Mouse (Mus musculus) adrenal gland, adult 2 months (tissue): ENCODE measurements around the gene Isy1. TPM values are rescaled to one million over a fixed set of nuclear protein-coding genes. Genes with fewer than 3 reads are reported as not detected.

Source experiments
- DNase-seq: peaks from one replicate; pipeline ENCODE4 v3.0.0; 2021
- long read RNA-seq: library from polyadenylated mRNA; stranded (forward); transcript quantifications from one replicate; pipeline ENCODE4 v2.0.0, GENCODE M21; 2021
- polyA plus RNA-seq: library from polyadenylated mRNA; depleted of rRNA; stranded (reverse); fragments of >200 nt; gene quantifications from 2 replicates; pipeline ENCODE4 v1.2.3, GENCODE M21; 2012; rRNA removed
- total RNA-seq, 2 experiments: library from RNA; stranded (reverse); gene quantifications; 2 replicates each; pipeline ENCODE4 v1.2.3; 2021

Isy1 gene
- total RNA-seq (10 to 100 TPM; 44.4 to 55.6 TPM), polyA plus RNA-seq (3.1 and 3.8 TPM in 2 replicates)
- long read RNA-seq, full-length matches to known transcripts, result 17 of 22 reads
- long read RNA-seq, partial matches to known transcripts, result 2 of 22 reads
- long read RNA-seq, other reads (novel, unspliced or antisense), result 3 of 22 reads

DNA sequence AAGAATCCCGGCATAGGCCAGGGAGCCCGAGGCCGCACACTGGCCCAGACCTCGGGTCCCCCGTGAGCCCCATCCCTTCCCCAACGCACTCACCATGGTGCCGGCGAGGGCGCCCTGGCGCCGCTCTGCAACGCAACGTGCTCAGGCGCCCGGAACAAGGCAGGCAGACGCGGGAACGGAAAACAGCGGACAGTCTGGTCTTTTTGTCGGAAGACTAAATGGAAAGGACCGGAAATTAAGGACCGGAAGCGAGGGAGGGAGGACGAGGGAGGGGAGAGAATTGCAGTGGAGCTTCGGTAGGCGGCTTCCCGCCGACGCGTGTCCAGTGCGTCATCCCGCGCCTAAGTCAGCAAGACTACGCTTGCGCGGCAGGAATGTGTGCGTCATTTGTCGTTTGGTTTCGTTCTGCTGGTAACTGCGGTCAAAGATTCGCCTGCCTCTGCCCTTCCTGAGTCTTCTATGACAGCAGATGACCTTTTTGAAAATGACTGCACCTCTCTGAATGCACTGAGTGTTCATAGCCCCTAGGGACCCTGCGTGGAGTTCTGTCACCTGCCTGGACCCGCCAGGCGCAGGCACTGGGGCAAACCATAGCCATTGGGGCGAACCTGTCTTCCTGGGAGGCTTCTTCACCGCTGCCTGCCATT lies at the start of gene Isy1:
Gene Isy1, minus strand, starts transcription at position 248 of the 647 bp plus-strand sequence.
- DNase-seq, result peak; percentile 97

DNA sequence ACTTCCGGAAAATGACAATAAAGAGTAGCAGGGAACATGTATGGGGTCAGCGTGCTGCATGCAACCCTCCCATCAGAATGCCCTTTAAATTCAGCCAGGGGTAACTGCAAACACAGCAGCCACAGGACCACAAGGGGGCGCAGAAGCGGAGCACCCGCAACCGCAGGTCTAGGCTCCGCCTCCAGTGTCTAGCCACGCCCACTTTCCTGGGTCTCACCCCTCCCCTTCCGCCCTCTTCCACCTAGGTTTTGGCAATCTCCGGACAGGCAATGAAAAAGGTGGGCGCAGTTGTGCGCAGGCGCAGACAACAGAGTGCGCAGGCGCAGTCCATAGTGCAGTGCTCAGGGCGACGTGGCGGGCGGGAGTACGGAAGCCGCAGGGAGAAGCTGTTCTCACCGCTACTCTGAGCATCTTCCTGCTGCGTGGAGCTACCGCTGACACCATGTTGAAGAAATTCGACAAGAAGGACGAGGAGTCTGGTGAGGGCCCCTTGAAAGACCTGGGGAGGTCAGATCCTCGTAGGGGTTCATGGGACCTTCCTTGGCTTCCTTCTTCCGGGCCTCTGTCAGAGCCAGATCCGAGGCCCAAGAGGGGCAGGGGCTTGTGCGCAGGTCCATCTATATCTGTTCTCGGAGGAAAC lies 49.1 kb upstream of the Isy1 start, which contains the start of gene Copg1:
Gene Copg1, plus strand, starts transcription at position 221 of the 640 bp plus-strand sequence.
- peak; percentile 100 for DNase-seq

DNA sequence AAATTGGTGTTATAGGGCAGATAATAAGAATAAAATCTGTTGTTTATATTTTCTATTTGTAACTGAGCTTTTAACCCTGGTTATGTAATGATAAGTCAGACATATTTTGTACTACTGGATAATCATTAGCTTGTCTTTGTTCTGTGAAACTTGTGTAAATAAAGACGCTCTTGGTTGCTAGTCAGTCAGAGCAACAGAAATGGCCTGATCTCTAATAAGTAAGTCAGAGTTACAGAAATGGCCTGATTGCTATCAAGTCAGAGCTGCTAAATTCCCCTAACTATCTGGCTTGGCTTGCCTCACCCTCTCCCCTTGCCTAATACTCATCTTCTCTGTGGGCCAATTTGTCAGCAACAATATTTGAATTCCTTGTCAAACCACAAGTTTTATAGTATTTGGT lies 48.1 kb upstream of the Isy1 start:
- DNase-seq, result no peak

DNA sequence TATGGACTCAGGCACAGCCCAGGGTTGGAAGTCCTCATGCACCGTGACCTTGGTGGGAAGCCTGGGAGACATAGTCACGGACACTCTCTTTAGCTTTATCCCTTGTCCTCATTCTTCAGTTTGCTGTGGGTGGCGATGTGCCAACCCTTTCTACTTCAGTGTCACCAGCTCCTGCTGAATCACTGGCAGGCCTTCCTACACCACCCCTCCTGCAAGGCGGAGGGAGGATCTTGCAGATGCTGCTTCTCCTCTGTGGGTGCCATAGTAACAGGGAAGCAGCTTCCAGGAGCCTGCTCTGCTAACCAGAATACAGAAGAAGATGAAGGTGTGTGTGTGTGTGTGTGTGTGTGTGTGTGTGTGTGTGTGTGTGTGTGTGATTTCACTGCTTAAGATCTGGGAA lies 44.2 kb upstream of the Isy1 start:
- DNase-seq, result peak; percentile 87

DNA sequence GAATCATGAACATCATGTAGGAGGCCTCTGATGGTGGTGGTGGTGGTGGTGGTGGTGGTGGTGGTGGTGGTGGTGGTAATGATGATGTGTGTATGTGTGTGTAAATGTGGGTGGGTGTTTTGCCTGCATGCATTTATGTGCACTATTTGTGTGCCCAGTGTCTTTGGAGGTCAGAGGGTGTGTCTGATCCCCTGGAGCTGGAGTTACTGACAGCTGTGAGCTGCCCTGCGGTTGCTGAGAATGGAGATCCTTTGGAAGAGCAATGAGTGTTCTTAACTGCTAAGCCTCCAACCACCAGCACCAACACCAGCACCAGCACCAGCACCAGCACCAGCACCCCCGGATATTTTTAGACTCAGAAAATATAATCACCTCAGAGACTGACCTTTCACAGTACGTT lies 43.6 kb upstream of the Isy1 start:
- DNase-seq, result no peak

DNA sequence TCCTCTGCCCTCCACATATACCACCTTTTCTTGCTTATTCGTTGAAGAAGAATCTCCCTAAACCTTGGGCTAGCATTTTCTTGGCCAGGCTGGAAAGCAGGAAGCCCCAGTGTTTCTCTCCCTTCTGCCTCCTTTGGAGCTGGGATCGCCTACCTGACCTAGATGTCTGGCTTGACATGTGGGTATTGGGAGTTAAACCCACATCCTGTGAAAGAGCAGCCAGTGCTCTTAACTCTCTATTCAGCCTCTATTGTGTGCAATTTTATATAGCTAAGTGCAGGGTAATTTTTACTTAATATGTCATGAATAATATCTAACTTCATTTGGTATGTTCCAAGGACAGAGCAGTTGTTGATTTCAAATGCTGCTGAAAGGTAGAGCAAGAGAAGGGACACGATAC lies 41.0 kb upstream of the Isy1 start:
- no peak for DNase-seq

DNA sequence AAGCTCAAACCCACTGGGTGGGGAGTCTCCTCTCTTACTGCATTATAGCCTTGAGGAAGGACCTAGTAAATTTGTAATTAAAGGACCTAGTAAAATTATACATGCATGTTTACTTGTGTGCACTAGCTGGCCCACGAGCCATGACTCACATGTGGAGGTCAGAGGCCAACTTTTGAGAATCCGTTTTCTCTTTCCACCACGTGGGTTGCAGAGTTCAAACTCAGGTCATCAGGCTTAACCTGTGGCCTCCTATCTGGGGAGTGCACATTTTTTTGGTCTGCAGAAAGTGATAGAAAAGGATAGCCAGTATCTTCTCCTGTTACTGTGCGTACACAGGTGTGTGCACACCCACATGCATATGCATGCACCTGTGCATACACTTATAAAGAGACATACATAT lies 40.4 kb upstream of the Isy1 start:
- DNase-seq, result no peak

DNA sequence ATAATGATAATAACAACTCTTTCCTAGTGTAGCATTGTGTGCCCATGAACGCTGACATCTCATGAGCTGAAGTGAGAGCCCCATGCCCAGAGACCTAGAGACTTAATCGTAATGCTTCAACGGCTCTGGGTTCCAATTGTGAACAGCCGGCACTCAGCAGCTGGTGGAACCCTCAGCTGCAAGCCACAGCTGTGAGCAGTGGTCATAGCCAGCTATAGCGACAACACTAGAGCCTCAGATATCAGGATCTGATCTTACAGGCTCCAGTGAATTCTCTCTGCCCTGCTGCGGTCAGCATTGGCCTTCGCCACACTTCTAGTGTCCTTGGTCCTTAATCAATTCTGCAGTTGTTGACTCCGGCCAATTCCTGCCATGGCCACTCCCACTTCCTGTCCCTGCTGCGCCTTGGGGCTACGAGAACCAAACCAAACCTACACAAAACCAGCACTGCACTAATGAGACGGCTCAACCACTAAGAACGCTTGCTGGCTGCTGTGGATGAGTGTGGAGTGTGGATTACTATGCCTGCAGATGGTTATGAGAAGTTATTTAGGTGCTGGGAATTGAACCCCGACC lies 37.6 kb upstream of the Isy1 start:
- DNase-seq, result peak; percentile 81

DNA sequence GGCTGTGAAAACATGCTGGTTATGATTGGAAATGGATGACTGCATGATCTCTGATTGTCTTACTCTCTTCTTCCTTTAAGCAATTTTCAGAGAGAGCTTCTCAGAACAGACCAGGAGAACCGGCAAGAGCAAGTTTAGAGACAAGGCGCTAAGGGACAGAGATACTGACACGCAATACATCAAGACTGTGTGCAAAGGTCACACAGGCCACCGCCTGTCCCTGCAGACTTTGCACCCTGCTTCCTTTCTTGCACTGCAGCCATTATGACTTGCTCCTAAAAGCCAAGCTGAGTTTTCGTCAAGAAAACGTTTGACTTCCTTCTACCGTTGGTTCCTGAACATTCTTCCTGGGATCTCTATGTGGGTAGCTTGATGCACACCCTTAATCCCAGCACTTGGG lies 37.0 kb upstream of the Isy1 start:
- DNase-seq, result no peak

DNA sequence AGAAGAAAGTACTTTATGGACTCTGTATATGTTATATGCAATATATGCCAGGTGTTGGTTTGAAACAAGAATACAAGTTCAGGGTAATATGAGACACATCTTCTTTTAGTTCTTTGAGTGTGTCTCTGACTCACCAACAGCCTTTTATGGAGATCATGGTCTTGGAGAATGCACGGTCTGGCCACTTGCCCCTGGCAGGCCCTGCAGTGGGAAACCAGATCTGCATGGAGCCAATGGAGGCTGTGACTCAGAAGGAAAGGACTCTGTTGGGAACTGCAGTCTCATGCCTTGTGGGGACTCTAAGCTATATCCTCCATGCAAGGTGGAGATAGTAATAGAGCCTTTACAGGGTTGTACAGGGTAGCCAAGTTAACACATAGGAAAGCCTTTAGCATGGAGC lies 36.5 kb upstream of the Isy1 start:
- DNase-seq, result peak; percentile 71

DNA sequence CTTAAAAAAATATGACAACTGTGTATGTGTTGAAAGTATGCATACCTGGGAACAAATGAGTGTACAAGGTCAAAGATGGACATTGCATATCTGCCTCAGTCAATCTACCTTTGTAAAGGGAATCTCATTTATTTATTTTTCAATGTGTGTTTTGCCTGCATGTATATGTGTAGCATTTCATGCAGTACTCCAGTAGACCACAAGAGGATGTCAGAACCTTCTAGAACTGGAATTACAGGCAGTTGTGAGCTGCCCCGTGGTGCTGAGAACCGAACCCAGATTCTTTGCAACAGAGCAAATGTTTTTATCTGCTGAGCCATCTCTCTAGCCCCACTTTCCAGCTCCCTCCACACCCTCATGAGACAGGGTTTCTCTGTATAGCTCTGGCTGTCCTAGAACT lies 35.4 kb upstream of the Isy1 start:
- no peak for DNase-seq

DNA sequence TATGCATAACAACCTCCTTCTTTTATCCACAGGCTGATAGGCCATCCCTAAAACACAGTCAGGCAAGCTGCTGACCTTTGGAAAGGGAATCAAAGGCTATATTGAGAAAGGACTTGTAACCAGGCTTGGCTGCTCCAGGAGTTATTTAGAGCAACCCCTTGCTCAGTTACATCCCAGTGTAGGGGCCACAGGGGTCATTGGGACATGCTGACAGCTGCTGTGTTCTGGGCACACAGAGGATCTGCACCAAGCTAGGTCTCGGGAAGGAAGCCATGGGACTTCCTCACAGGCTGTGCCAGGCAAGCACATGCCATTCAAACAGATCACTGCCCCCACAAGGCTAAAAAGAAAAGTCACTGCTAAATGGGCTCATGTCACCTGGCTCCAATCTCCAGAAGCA lies 34.5 kb upstream of the Isy1 start:
- DNase-seq, result peak; percentile 45

DNA sequence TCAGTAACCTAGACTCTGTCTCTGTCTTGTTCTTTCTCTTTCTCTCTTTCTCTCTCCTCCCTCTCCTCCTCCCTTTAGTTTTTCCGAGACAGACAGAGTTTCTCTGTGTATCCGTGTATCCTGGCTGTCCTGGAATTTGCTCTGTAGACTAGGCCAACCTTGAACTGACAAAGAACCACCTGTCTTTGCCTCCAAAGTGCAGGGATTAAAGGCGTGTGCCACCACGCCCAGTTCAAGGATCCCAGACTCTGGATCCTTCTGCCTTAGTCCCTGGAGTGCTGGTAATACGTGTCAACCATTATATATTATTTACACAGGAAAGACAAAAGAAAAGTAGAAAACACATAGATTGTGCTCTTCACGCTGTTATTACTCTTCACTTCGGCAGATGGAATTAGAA lies 32.6 kb upstream of the Isy1 start:
- no peak for DNase-seq

DNA sequence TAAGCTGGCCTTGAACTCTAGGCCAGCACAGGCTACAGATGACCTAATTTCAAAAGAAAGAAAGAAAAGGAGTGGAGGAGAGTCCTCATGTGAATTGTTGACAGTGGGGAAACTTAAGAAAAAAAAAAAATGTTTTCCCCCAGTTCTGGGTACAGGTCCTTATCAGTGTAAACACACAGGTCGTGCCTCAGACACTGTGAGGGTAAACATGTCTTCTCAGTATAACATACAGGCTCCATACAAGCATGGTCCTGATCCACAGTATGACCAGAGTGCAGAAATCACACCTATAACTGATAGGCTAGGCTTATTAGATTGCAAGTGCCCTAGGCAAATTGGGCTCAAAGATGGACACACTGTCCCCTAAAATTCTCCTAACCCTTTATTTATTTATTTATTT lies 31.8 kb upstream of the Isy1 start:
- DNase-seq, result no peak

DNA sequence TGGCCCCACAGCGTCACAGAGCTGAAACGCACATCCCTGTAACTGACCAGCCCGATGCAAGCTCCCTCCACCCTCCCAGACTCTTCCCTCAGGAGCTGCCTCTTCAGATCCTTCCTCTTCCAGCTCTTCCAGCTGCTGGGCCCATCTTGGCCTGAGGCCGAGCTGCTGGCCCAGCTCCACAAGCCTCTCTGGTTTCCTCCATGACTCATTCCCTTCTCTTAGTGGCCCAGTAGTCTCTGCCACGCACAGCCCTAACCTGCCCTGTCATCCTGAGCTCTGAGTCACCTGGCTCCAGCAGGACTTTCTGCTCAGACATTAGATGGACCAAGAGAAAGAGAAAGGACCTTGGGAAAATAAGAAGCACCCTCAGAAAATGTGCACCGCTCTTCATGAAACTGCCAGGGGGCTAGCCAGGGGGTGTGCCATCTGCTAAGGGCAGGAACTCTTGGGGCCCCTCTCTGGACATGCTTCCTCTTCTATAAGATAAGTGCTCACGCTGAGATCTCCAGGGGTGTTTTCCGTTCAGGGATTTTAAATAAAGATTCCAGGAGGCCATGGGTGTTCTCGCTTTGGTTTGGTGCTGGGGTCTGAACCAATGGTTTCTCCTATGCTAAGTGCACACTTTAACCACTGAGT lies 30.4 kb upstream of the Isy1 start:
- DNase-seq, result peak; percentile 96

DNA sequence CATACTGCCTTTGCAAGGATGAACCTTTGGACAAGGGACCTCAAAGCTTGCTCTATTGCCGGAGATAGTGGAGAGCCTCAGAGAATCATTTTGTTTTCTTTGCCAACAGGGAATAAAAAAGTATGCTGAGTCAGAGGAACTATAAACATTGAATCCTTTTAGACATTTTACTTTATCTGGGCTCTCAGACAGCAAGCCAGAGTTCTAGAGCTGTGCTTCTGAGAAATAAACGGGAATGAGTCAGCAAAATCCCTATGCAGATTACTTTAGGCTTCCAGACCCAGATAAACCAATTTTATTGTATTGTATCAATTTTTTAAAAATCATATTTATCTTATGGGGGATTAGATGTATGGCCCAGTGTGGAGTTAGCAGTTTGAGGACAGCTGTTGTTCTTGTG lies 28.7 kb upstream of the Isy1 start:
- no peak for DNase-seq

DNA sequence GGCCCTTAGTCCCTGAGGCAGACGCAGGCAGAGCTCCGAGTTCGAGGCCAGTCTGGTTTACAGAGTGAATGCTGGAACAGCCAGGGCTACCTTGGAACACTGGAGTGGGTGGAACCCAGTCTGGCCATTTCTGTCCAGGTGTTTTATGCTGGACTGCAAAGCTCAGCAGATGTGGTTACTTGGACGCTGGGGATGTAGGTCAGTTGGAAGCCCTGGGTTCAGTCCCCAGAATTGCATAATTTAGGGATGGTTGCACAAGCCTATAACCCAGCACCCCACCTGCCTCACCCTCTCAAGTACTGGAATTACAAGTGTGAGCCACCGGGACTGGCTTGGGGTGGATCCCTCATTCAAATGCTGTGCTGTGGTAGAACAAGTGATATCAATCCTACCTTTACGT lies 27.6 kb upstream of the Isy1 start:
- DNase-seq, result no peak

DNA sequence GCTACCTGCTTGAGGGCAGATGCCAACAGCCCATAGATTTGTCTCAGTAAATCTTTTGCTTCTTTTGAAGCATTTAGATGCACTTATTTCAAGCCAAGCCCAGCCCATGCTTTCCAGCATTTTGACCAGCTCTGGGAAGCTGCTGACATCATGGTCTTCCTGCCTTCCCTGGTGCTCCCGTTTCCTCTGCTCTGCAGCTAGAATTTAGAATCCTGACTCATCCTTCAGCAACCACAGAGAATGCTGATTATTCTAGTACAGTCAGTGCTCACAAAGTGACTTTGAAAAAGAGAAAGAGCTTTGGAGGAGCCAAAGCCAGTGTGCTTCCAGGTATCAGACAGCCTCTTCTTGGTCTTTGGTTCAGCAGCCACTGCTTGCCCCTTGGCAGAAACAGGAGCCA lies 18.5 kb upstream of the Isy1 start:
- DNase-seq, result peak; percentile 40

DNA sequence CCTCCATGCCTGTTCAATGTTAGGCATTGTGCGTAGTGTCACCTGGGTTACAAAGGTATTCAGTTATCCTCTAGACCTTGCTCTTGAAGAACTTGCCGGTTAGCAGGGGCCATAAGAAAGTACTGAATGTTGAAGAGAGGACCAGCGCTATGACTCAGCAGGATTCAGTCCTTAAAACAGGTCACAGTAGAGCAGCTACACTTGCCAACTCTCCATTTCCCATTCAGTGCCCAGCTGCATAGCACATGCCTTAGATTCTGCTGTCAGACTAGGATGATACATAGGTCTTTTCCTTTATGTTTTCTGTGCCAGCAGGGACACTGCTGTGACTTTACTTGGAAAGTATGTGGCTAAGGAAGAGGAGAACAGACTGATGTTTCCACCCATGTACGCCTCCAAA lies 14.8 kb upstream of the Isy1 start:
- DNase-seq, result no peak

DNA sequence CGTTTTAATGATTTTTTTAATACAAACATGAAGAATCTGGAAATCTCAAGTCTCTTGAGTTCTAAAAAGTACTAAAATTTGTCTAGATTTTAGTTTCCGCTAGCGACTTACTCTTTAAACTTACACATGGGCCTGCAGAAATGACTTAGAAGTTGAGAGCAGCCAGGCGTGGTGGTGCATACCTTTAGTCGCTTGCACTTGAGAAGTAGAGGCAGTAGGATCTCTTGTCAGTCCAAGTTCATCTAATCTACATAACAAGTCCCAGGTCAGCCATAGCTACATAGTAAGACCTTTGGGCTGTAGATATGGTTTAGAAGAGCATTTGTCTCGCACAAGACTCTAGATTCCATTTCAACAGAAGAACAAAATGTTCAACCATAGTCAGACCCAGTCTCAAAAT lies 13.3 kb upstream of the Isy1 start:
- DNase-seq, result no peak

DNA sequence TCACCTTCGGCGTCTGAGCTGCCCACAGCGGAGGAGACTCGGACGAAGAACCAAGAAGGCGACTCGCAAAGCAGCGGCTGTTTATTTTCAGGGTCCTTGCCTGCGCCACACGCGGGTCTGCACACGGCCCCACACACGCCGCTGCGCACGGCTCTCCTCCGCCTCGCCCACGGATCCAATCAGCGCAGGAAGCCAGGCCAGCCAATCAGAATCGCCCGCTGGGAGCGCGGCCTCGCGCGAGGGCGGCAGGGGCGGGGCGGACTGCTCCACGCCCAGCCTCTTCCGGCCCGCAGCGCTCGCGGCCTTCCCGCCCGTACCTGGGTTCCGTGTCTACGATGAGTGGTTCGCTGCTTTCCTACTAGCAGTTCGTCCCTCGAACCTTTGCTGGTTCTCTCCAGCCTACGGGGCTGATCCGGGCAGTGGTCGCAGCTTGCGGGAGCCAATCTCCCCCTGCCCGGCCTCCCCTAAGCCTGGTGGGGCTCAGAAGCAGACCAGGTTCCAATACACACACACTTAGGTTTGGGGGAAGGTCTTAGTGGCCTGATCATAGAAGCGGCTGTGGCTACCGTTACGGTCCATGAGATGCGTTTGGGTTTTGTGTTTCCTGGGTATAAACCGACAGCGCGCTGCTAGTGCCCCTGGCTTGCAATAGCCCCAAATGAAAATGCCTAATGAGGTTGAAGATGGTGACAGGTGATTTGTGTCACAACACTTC lies 12.5 kb upstream of the Isy1 start, which contains the start of gene Cnbp:
Gene Cnbp, minus strand, starts transcription at position 207 of the 715 bp plus-strand sequence.
- peak; percentile 97 for DNase-seq
